Mouse (Mus musculus): ENCODE measurements around the gene Hoxc9. TPM values are rescaled to one million over a fixed set of nuclear protein-coding genes. Genes with fewer than 3 reads are reported as not detected.

The Hoxc9 gene
- polyA plus RNA-seq, 1 experiment from 2014 or later, result not detected

DNA sequence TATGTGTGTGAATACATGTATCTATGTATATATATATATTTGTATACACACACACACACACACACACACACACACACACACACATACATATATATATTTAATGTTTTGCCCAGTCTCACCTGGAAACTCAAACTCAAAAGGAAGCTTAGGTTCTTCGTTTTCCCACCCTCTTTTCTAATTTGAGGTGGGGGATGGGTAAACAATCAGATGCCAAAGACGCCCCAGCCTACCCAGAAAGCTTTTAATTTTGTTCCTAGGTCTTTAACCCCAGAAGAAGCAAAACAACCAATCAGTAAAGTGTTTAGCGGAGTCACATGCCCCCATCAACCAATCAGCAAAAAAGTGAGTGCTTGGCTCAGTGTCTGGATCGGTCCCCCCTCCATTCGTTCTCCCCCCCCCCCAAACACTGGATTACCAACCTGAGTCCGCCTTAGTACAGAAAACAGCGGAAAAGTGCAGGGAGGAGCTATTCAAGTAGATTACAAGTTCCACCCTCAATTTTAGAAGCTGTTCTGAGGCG is 44.7 kb downstream of the Hoxc9 start:
- Histone ChIP-seq H3K9me3 (no peaks in the 10 kb centered on the region), H3K4me1 (replicated peaks) (no peaks in the 10 kb centered on the region), H3K27ac (no peak overlapping the region), H3K9ac (replicated peaks) (no peak overlapping the region), H3K4me3 (replicated peaks) (no peak overlapping the region), H3K4me2 (replicated peaks) (no peak overlapping the region), H3K27me3 (peaks cover 100% of the 10 kb centered on the region), H3K36me3 (no peaks in the 10 kb centered on the region)
- 2% methylated on average over 8 of the region's 8 CpGs for WGBS
- ATAC-seq, result no peak

- H3K4me2 ChIP-seq (replicated peaks), result no peak overlapping the region
- H3K27ac ChIP-seq, result no peak overlapping the region
Measured at GRCm38 (mm10) chr15:103021544-103021943, 45.3 kb downstream of the Hoxc9 start.

GRCm38 (mm10) chr15:103024131-103024530 is 47.9 kb downstream of the Hoxc9 start:
- H3K4me2 ChIP-seq (replicated peaks), result no peak overlapping the region
- no peak overlapping the region for H3K4me3 ChIP-seq (replicated peaks)

More at GRCm38 (mm10) chr15:103021544-103021943, 45.3 kb downstream of the Hoxc9 start:
- Histone ChIP-seq H3K4me1 (replicated peaks) (no peaks in the 10 kb centered on the region), H3K27me3 (peaks cover 100% of the 10 kb centered on the region), H3K36me3 (no peaks in the 10 kb centered on the region), H3K9ac (replicated peaks) (no peak overlapping the region), H3K4me3 (replicated peaks) (no peak overlapping the region), H3K9me3 (no peaks in the 10 kb centered on the region)
- WGBS, result 9% methylated on average over 8 of the region's 8 CpGs
- ATAC-seq, result no peak

DNA sequence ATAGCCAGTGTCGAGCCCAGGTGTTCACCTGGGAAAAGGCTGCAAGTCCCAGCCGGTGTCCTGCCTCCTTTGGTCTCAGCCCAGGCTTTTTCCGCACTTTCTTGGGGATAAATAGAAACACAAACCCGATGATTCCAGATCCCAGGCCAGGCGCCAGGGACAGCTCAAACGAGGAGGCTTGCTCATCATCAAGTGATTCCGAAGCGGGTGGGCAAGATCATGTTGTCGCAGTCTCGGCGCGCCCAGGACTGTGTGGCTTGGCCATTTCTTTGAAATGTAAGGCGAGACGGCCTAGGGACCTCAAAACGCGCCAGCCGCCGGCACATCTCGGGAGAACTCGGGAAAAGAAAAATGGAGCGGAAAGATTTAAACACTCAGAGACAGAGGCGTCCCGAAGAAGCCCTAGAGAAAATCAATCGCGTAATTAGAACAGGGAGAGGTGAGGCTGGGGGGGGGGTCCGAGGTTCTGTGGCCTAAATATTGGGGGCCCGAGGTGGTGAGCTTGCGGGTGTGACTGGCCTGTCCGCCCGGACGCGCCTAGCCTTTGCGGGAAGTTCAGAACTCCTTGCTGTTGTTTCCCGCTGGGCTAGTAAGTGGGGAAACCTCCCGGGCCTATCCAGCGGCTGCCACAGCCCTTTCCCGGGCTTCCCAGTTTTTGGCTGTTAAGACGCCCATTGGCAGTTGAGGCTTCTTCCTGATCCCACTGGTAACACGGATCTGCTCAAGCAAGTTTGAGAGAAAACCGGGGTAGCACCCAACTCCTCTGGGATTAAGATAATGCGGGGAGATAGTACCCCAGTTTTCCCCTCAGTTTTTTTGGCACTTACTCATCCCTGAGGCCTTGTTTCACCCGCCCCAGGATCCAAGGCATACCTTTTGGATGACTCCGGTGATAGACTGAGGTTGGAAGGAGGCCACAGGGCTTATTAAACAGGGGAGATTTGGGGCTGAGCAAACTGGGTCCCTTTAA is 51.3 kb downstream of the Hoxc9 start:
- Histone ChIP-seq H3K27me3 (peaks cover 100% of the 10 kb centered on the region), H3K4me1 (replicated peaks) (no peaks in the 10 kb centered on the region), H3K9ac (replicated peaks) (no peak overlapping the region), H3K4me3 (replicated peaks) (no peak overlapping the region), H3K36me3 (no peaks in the 10 kb centered on the region), H3K9me3 (no peaks in the 10 kb centered on the region), H3K27ac (no peak overlapping the region), H3K4me2 (replicated peaks) (no peak overlapping the region)
- no peak for ATAC-seq
- under 1% methylated on average over 43 of the region's 43 CpGs for WGBS

More at GRCm38 (mm10) chr15:103024131-103024530, 47.9 kb downstream of the Hoxc9 start:
- no peak overlapping the region for H3K9ac ChIP-seq (replicated peaks)
- WGBS, result 4% methylated on average over 2 of the region's 2 CpGs
- ATAC-seq, result no peak
- no peak overlapping the region for H3K27ac ChIP-seq
- H3K36me3 ChIP-seq, result no peaks in the 10 kb centered on the region
- H3K4me1 ChIP-seq (replicated peaks), result no peaks in the 10 kb centered on the region
- peaks cover 100% of the 10 kb centered on the region for H3K27me3 ChIP-seq
- H3K9me3 ChIP-seq, result no peaks in the 10 kb centered on the region

DNA sequence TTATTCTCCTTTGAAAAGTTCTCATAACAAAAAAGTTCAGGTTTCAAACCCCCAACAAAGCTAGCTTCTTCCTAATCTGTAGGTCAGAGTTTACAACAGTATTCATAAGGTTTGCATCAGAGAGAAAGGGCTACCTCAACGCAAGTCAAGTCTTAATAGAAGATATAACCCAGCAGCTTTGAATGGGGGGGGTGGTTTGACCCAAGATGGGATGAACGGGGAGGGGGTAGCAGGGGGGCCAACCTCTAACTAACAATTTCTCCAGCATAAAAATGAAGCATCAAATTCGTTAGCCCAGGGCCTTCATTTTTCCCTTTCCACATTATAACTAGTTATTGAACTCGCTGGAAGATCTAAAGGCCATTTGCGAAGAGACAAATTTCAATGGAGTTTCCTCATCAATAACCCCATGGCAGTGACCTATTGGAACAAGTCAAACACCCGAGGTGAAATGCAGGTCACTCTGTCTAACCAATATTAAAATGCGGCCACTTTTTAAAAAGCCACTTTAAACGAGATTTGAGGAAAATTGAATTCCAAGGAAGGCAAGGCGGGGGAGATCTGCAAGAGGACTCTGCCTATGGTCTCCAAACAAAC is 52.8 kb downstream of the Hoxc9 start:
- H3K4me2 ChIP-seq (replicated peaks), result no peak overlapping the region

GRCm38 (mm10) chr15:103030142-103030541 is 53.9 kb downstream of the Hoxc9 start:
- H3K4me1 ChIP-seq (replicated peaks), result peaks cover 5% of the 10 kb centered on the region; the same call in 1 of the 2 replicates
- no peak overlapping the region for H3K9ac ChIP-seq (replicated peaks)
- H3K36me3 ChIP-seq, result no peaks in the 10 kb centered on the region
- no peaks in the 10 kb centered on the region for H3K9me3 ChIP-seq
- no peak overlapping the region for H3K4me2 ChIP-seq (replicated peaks)
- peaks cover 100% of the 10 kb centered on the region for H3K27me3 ChIP-seq
- H3K27ac ChIP-seq, result no peak overlapping the region
- H3K4me3 ChIP-seq (replicated peaks), result no peak overlapping the region
- WGBS, result under 1% methylated on average over 8 of the region's 8 CpGs
- ATAC-seq, result no peak

More for the DNA sequence above, 52.8 kb downstream of the Hoxc9 start:
- no peaks in the 10 kb centered on the region for H3K36me3 ChIP-seq
- ATAC-seq, result no peak
- WGBS, result 10% methylated on average over 9 of the region's 9 CpGs
- peaks cover 100% of the 10 kb centered on the region for H3K27me3 ChIP-seq
- no peaks in the 10 kb centered on the region for H3K9me3 ChIP-seq
- H3K27ac ChIP-seq, result no peak overlapping the region
- H3K4me1 ChIP-seq (replicated peaks), result no peaks in the 10 kb centered on the region
- no peak overlapping the region for H3K9ac ChIP-seq (replicated peaks)
- no peak overlapping the region for H3K4me3 ChIP-seq (replicated peaks)

GRCm38 (mm10) chr15:103032167-103032566 is 55.9 kb downstream of the Hoxc9 start:
- no peaks in the 10 kb centered on the region for H3K36me3 ChIP-seq
- H3K4me3 ChIP-seq (replicated peaks), result no peak overlapping the region
- no peak overlapping the region for H3K27ac ChIP-seq
- peaks cover 100% of the 10 kb centered on the region for H3K27me3 ChIP-seq
- H3K4me1 ChIP-seq (replicated peaks), result peaks cover 5% of the 10 kb centered on the region; the same call in 1 of the 2 replicates
- H3K9ac ChIP-seq (replicated peaks), result no peak overlapping the region
- no peak overlapping the region for H3K4me2 ChIP-seq (replicated peaks)
- ATAC-seq, result no peak
- WGBS, result 0% methylated on average over 3 of the region's 3 CpGs
- no peaks in the 10 kb centered on the region for H3K9me3 ChIP-seq

DNA sequence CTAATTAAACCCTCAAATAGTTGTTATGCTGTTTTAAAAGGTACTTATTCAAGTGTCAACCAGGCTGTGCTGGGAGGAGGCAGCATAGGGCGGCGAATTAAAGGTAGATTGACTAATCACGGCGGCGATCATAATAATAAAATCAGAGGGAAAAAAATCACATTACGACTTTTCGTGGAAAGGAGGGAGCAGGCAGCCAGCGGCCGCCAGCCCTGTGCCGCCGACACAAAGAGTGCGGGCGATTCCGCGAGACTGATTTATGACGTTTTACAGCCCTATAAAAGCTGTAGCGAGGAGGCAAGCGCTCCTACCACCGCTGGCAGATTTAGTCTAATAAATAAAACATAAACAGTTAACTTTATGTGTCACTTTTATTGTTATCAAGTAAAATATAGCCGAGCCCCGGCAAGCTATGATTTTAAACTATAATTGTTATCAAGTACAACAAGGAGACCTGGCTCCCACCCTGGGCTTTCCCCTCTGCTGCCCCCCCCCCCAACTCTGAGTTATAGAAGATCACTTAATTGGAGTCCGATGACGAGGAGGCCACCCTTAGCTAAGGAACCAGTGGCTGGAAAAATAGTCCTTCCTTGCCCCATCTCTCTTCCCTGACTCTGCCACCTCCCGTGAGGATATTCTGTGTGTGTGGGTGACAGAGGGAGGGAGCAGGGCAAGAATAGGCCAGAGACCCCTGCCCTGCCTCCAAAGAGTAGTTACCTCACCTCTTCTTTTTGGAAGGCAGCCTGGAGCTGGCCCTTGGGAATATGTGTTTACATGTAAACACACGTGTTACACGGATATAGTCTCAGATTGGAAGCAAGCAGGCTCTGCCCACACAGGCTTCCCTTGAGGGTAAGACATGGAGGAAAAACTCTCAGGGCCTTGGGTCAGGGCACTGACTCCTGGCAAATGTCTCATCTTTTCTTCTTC is 56.7 kb downstream of the Hoxc9 start:
- ATAC-seq, result no peak
- no peak overlapping the region for H3K27ac ChIP-seq
- no peak overlapping the region for H3K9ac ChIP-seq (replicated peaks)
- H3K36me3 ChIP-seq, result no peaks in the 10 kb centered on the region
- H3K4me3 ChIP-seq (replicated peaks), result no peak overlapping the region
- H3K27me3 ChIP-seq, result peaks cover 100% of the 10 kb centered on the region
- under 1% methylated on average over 26 of the region's 26 CpGs for WGBS
- H3K9me3 ChIP-seq, result no peaks in the 10 kb centered on the region
- H3K4me2 ChIP-seq (replicated peaks), result no peak overlapping the region
- peaks cover 5% of the 10 kb centered on the region; the same call in 1 of the 2 replicates for H3K4me1 ChIP-seq (replicated peaks)

DNA sequence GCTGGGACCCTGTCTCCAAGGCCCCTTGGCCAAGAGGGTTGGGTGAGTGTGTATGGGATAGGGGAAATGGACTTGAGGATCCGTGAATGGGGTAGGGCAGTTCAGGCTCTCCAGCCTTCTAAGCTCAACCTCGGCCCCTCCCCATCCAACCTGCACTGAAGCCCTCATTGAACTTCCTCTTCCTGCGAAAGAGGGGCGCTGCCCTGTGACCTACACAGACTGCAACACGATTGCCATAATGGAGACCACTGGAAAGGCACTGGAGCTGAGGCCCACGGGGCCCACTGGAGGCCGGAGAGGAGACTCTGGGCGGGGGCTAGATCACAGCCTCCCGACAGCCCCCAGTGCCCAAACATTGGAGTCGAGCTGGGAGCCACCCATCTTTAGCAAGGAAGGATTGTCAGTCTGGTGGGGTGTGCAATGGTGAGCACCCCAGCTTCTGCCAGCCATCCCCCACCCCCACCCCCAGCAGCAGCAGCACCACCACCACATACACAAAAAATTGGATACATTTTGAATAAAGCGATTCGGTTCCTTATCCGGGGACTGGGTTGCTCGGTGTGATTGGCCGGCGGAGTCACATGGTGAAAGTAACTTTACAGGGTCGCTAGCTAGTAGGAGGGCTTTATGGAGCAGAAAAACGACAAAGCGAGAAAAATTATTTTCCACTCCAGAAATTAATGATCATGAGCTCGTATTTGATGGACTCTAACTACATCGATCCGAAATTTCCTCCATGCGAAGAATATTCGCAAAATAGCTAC is 58.0 kb downstream of the Hoxc9 start:
- Histone ChIP-seq H3K27me3 (peaks cover 100% of the 10 kb centered on the region), H3K36me3 (no peaks in the 10 kb centered on the region), H3K4me3 (replicated peaks) (no peak overlapping the region), H3K9ac (replicated peaks) (no peak overlapping the region), H3K4me2 (replicated peaks) (no peak overlapping the region; the same call in 1 of the 2 replicates), H3K9me3 (no peaks in the 10 kb centered on the region), H3K27ac (no peak overlapping the region), H3K4me1 (replicated peaks) (peaks cover 5% of the 10 kb centered on the region; the same call in 1 of the 2 replicates)
- no peak for ATAC-seq
- WGBS, result 2% methylated on average over 24 of the region's 24 CpGs
